Mouse (Mus musculus) splenic B cell, adult 2 months (primary cell): Measurements from ENCODE around the gene Slc35f1.

ENCODE experiments used
- DNase-seq: peaks from one replicate; pipeline ENCODE4 v3.0.0-alpha.2; 2011; ENCODE audit warnings: low read depth, low spot score
- H3K27me3 ChIP-seq: 2 replicates; pipeline ENCODE4 v1.6.1; 2012; ENCODE audit warnings: mild to moderate bottlenecking, low read length, moderate library complexity, mixed read lengths; ENCODE audit not compliant: control insufficient read depth, poor library complexity, insufficient read depth, severe bottlenecking
- H3K36me3 ChIP-seq: 2 replicates; pipeline ENCODE4 v1.6.1; 2012; ENCODE audit warnings: mild to moderate bottlenecking, low read length, moderate library complexity, mixed read lengths; ENCODE audit not compliant: control insufficient read depth, poor library complexity, insufficient read depth, severe bottlenecking

Gene Slc35f1

GRCm38 (mm10) chr10:52932159-52932558, 241.8 kb downstream of the Slc35f1 start:
- Histone ChIP-seq H3K27me3 (no peaks in the 10 kb centered on the region), H3K36me3 (no peaks in the 10 kb centered on the region)
- DNase-seq = no peak

GRCm38 (mm10) chr10:52934615-52935014, 244.3 kb downstream of the Slc35f1 start:
- no peaks in the 10 kb centered on the region for H3K27me3 ChIP-seq
- no peak for DNase-seq
- H3K36me3 ChIP-seq = no peaks in the 10 kb centered on the region

DNA sequence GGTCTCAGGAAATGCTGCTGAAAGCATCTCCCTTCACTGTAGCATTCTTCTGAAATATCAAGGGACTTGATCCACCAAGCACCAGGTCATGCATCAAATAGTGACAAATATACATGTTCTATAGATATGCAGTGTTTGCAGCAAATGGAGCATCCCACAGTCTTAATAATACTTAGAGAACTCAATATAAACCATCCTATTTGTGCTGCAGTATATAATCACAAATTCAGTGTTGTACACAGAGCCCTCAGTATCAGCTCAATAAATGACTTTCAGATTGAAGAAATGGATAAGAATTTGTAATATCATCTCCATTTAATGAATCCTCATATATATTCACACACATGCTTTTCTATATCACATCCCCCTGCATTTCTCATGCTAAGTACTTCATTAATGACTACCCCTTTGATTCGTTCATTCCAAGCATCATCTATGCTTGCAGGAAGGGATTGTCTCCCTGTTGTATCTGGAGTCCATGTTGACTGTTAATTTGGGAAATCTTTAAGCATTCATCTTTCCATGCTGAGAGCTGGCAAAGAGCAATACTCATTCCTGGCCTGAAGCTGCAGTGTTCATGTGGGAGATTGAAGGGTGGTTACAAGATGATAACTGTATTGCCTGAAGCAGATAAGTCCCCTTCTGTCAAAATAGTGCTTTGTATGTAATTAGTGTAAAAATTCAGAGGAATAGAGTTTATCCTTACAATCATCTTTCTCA, 249.9 kb downstream of the Slc35f1 start:
- H3K36me3 ChIP-seq = no peaks in the 10 kb centered on the region
- H3K27me3 ChIP-seq = no peaks in the 10 kb centered on the region
- no peak for DNase-seq

DNA sequence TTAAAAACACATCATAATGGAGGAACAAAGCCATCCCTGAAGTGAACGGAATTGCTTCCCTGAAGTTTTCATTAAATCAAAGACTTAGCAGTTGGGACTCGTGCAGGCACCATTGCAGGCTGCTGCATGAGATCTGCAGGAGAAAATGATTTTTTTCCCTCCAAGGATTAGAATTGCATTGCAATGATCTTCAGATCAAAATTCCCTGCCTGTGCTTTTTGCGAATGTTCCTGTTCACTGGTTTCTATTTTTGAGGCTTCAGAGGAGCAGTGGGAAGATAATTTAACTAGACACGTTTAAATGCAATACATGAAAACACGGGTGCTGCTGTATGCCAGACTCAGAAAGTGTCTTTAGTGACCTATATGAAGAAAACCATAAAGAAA, 250.5 kb downstream of the Slc35f1 start:
- no peaks in the 10 kb centered on the region for H3K36me3 ChIP-seq

DNA sequence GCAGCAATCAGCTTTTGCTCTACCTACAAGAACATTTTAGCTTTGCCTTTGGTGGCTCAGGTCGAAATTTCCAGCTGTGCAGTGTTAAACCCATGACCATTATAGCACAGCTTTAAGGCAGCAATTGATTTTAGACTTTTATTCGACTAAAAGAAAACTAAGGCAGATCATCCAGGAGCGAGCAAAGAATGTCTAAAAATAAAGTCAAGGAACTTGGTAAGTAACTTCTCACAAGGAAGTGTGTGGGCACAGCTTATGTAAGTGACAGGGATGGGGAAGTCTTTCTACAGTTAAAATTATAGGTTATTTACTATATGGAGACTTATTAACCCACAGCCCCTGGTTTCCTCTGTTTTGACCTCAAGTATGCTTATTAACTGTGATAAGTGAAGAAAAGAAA, 262.2 kb downstream of the Slc35f1 start:
- no peaks in the 10 kb centered on the region for H3K36me3 ChIP-seq
- DNase-seq = no peak
- H3K27me3 ChIP-seq = no peaks in the 10 kb centered on the region

More for the DNA sequence above, 250.5 kb downstream of the Slc35f1 start:
- H3K27me3 ChIP-seq = no peaks in the 10 kb centered on the region
- no peak for DNase-seq

DNA sequence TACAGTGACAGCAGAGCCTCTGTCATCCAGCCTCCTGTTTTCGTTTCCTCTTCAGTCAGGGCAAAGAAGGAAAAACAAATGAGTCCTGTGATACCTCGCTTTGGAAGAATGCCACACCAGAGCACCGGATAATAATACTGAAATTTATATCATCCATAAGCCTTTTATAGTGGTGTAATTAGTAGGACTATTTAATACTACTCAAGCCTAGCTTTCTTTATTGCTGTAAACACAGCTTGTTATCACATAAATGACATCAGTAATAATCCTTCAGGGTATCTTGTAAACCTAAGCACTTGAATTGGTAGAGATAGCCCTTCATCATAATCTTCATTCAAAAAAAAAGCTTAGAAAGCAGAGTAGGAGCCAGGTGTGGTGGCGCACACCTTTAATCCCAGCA, 266.4 kb downstream of the Slc35f1 start:
- Histone ChIP-seq H3K27me3 (no peaks in the 10 kb centered on the region), H3K36me3 (no peaks in the 10 kb centered on the region)
- DNase-seq = no peak

GRCm38 (mm10) chr10:52979251-52979650, 288.9 kb downstream of the Slc35f1 start:
- DNase-seq = no peak
- H3K27me3 ChIP-seq = no peaks in the 10 kb centered on the region
- no peaks in the 10 kb centered on the region for H3K36me3 ChIP-seq

- Histone ChIP-seq H3K27me3 (no peaks in the 10 kb centered on the region), H3K36me3 (no peaks in the 10 kb centered on the region)
- no peak for DNase-seq
These were observed 292.5 kb downstream of the Slc35f1 start for GRCm38 (mm10) chr10:52982836-52983235.

GRCm38 (mm10) chr10:52992246-52992645, 301.9 kb downstream of the Slc35f1 start:
- H3K27me3 ChIP-seq = no peaks in the 10 kb centered on the region; the same call in 1 of the 2 replicates

DNA sequence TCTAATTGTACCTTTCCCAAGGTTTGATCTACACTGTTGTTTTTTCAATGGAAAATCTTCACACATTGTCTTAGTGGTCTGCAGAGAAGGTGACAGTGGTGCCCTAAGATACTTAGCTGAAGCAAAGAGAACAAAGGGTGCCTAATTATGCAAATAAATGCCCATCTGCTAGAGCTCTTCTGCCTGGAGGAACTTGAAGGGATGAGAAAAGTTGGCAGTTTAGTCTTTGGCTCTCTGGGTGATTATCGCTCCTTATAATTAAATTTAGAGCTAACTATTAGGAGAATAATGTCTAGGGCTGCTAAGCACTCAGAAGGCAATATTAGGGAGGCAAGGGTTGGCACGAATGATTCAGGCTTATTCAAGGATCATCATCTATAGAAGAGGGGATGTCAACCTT, 306.6 kb downstream of the Slc35f1 start:
- DNase-seq = no peak
- no peaks in the 10 kb centered on the region for H3K27me3 ChIP-seq
- H3K36me3 ChIP-seq = no peaks in the 10 kb centered on the region

More at GRCm38 (mm10) chr10:52992246-52992645, 301.9 kb downstream of the Slc35f1 start:
- no peaks in the 10 kb centered on the region for H3K36me3 ChIP-seq
- DNase-seq = no peak

DNA sequence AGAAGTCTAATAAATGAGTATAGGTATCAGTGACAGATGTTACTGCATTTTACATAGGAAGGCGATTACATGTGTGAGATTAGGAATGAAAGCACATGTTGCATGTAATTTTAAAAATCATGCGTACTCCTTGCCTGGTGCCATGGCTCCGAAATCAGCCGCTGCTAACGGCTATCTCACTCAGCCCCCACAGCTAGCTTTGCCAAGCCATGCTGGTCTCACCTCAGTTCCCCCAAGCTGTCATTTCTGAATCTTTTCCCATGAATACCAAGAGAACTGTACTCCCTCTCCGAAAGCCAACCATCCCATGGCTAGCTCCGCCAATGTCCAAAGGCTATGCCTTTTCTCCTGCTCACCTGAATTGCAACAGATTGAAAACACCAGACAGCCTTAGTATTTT, 310.8 kb downstream of the Slc35f1 start:
- DNase-seq = no peak
- no peaks in the 10 kb centered on the region for H3K36me3 ChIP-seq

DNA sequence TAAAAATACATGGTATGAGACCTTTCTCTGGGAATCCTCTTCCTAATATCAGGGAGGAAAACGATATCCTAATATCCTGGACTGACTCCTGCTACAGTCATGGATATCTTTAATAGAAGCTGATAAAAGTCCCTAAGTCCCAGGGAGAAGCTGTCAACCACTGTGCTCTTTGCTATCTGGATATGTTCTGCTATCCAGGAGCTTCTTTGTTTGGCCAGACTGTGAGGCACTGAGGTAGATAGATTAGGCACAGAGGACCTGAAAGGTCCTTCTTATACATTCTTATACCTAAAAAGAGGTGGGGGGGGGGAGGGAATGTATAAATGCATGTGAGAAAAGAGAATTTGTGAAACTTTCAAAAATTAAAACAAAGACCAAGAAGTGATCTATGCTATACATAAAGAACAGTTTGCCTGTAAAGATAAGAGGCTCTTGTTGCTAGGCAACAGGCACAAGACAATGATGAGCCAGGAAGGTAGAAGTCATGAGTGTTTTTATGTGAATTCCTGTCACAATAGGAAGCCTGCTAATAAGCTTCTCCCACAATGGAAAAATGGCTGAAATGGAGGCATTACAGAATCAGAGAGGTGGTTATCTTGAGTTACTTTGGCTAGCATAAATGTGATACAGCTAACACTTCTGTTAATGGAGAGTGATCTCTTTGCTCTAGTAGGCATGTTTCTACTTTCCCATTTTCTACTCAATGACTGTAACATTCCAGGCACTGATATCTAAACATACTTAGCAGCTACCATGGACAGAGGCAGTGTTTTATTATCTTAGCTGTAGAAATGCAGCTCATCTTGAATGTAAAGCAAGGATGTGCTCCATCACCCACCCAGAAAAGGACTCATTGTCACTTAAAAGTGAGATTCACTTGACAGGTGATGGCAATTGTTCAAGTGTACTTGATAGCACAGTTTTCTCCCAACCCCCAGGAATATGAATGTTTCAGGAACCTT, 316.2 kb downstream of the Slc35f1 start:
- no peaks in the 10 kb centered on the region for H3K27me3 ChIP-seq
- no peak for DNase-seq
- no peaks in the 10 kb centered on the region for H3K36me3 ChIP-seq

More for the DNA sequence above, 310.8 kb downstream of the Slc35f1 start:
- no peaks in the 10 kb centered on the region for H3K27me3 ChIP-seq

DNA sequence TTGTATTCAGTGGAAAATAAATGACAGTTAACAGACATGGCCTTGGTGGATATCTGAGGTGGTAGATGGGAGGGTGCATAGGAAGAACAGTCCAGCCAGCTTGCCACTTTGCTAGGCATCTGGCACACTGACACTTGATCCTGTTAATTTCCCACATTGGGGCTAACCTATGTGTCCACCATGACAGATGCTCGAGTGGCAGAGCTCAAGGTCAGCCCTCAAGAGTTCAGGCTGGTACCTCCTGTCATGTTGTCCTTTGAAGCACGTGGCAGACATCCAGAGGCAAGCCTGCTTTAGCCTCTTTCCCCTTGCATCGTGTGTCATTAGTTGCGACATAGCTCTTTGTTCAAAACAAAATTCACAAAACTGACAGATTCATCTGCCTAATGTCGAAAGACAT, 323.5 kb downstream of the Slc35f1 start:
- Histone ChIP-seq H3K27me3 (no peaks in the 10 kb centered on the region), H3K36me3 (no peaks in the 10 kb centered on the region)
- DNase-seq = no peak

GRCm38 (mm10) chr10:53028454-53028853, 338.1 kb downstream of the Slc35f1 start:
- no peaks in the 10 kb centered on the region for H3K27me3 ChIP-seq
- no peaks in the 10 kb centered on the region for H3K36me3 ChIP-seq
- no peak for DNase-seq

GRCm38 (mm10) chr10:53035202-53035601, 344.9 kb downstream of the Slc35f1 start:
- DNase-seq = no peak

More at GRCm38 (mm10) chr10:53035202-53035601, 344.9 kb downstream of the Slc35f1 start:
- Histone ChIP-seq H3K36me3 (no peaks in the 10 kb centered on the region), H3K27me3 (no peaks in the 10 kb centered on the region)
